Mouse (Mus musculus): Measurements from ENCODE around the gene Wrap73.

- no peak for TF ChIP-seq CTCF (conservative IDR thresholded peaks at IDR 0.05; ENCODE audit: insufficient read depth, insufficient read length, low read depth, low read length)
- no peak for TF ChIP-seq POLR2A (IDR thresholded peaks at IDR 0.05; ENCODE audit: low read depth, low read length)
Observed at GRCm38 (mm10) chr4:154121800-154122199, 20.4 kb upstream of the Wrap73 start.
